Mouse (Mus musculus): ENCODE results near the gene Amacr. TPM values are rescaled to one million over a fixed set of nuclear protein-coding genes. Genes with fewer than 3 reads are reported as not detected.

The Amacr gene
- total RNA-seq, 2 experiments from 2014 or later, result 10.5 to 11.6 TPM

Other genes starting within 250 kb of the Amacr start
- not detected for gene C1qtnf3, start 29.4 kb upstream of the Amacr start, total RNA-seq (2021)
- not detected for gene Slc45a2, start 19.0 kb downstream of the Amacr start, total RNA-seq (2021)
- 1 to 10 TPM; 5.0 to 6.0 TPM for gene Rxfp3, start 56.2 kb downstream of the Amacr start, total RNA-seq (2021)
- under 1 TPM; 0.85 to 0.86 TPM for gene Adamts12, start 83.0 kb downstream of the Amacr start, total RNA-seq (2021)

All from layer of hippocampus, postnatal 25 days (tissue).